In the genomic region with DNA sequence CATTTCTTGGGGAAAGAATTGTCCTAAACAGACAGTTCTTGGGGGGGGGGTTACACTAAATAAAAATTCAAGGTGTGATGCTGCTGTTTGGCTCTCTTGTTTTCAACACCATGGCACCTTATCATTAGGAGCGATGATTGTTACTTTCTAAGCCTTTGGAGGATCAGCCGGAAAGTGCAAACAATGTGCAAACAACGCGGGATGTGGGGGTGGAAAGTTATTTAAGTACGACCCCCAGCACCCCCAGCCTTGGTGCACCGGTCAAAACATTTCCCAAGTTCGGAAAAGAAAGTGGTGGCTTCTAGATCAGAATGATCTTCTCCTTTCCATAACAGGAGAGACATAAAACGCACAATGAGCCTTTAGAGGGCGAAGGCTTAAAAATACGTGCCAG, we compare ENCODE assay signal across 8 mouse cellular contexts. TPM values are rescaled to one million over a fixed set of nuclear protein-coding genes. Genes with fewer than 3 reads are reported as not detected.
DNase-seq lines count a peak whose midpoint lies in the region; ATAC-seq and TF ChIP-seq lines count a peak whose summit lies in the region.

No protein-coding gene starts in this region.

- no peaks in the 10 kb centered on the region for H3K9me3 ChIP-seq in lung, embryonic 14.5 days (ENCODE audit: low read depth, low read length)
- no peaks in the 10 kb centered on the region for H3K9me3 ChIP-seq in forebrain, embryonic 13.5 days (replicated peaks)
- no peaks in the 10 kb centered on the region for H3K9me3 ChIP-seq in limb, embryonic 11.5 days (ENCODE audit: control insufficient read depth, low read length)

- DNase-seq in lung, embryonic 14.5 days, result no peak
- no peak for DNase-seq in lung, postnatal 36 days
- no peak for DNase-seq in limb, embryonic 11.5 days (ENCODE audit: low spot score)
- no peak for DNase-seq in spleen, postnatal 36 days (ENCODE audit: low spot score in 2 of 2)
- no peak for DNase-seq in embryo, embryonic 9.5 days (ENCODE audit: extremely low spot score)
- DNase-seq in left cerebral cortex, postnatal 4 days, result no peak

- no peak for TF ChIP-seq POLR2A in olfactory bulb, adult 2 months (IDR thresholded peaks at IDR 0.05; ENCODE audit: insufficient read depth, low read depth, low read length)

- WGBS in lung, embryonic 14.5 days, result under 1% methylated on average over 10 of the region's 10 CpGs
- WGBS in forebrain, embryonic 13.5 days, result under 1% methylated on average over 10 of the region's 10 CpGs
- WGBS in limb, embryonic 11.5 days, result 2% methylated on average over 10 of the region's 10 CpGs
- under 1% methylated on average over 10 of the region's 10 CpGs for WGBS in olfactory bulb, adult 2 months

- H3K4me3 ChIP-seq in lung, embryonic 14.5 days (ENCODE audit: low read depth, low read length), result peak overlapping the region; percentile 67
- H3K4me3 ChIP-seq in forebrain, embryonic 13.5 days, result peak overlapping the region; percentile 85
- H3K4me3 ChIP-seq in limb, embryonic 11.5 days (ENCODE audit: low read depth, low read length), result peak overlapping the region; percentile 57
- peak overlapping the region; percentile 66 for H3K4me3 ChIP-seq in olfactory bulb, adult 2 months (ENCODE audit: insufficient read depth, low read depth, low read length)

- H3K9ac ChIP-seq in lung, embryonic 14.5 days, result peak overlapping the region; percentile 89
- peak overlapping the region; percentile 98 for H3K9ac ChIP-seq in forebrain, embryonic 13.5 days
- peak overlapping the region; percentile 97 for H3K9ac ChIP-seq in limb, embryonic 11.5 days (ENCODE audit: low read length)

- peak overlapping the region; percentile 90 for H3K27ac ChIP-seq in lung, embryonic 14.5 days (ENCODE audit: low read depth)
- H3K27ac ChIP-seq in forebrain, embryonic 13.5 days, result peak overlapping the region; percentile 100
- peak overlapping the region; percentile 93 for H3K27ac ChIP-seq in limb, embryonic 11.5 days (replicated peaks; ENCODE audit: low read depth, low read length)
- H3K27ac ChIP-seq in olfactory bulb, adult 2 months (ENCODE audit: insufficient read depth, low read depth, low read length), result 0 out of 2 replicates have a peak overlapping the region, but pooled peaks have one; percentile 42

- intact Hi-C loops in left cerebral cortex, postnatal 4 days (cut with DNase I), result loop anchor here (5.0 to 10.0 kb wide), 4 partner anchors 296 to 1064 kb away; no protein-coding TSS in a partner anchor

- ATAC-seq in lung, embryonic 14.5 days (ENCODE audit: insufficient read depth), result no peak
- no peak for ATAC-seq in forebrain, embryonic 13.5 days
- ATAC-seq in limb, embryonic 11.5 days (ENCODE audit: insufficient number of reproducible peaks, low FRiP score, low TSS enrichment, low read depth), result no peak

- peak overlapping the region; percentile 91 for H3K4me2 ChIP-seq in lung, embryonic 14.5 days
- peak overlapping the region; percentile 78 for H3K4me2 ChIP-seq in forebrain, embryonic 13.5 days
- peak overlapping the region; percentile 76 for H3K4me2 ChIP-seq in limb, embryonic 11.5 days (ENCODE audit: low read depth, severe bottlenecking)

- TF ChIP-seq CTCF in lung, embryonic 14.5 days (IDR thresholded peaks at IDR 0.05; ENCODE audit: low read depth), result no peak
- no peak for TF ChIP-seq CTCF in olfactory bulb, adult 2 months (IDR thresholded peaks at IDR 0.05; ENCODE audit: insufficient read depth, low read depth, low read length)

- no peaks in the 10 kb centered on the region for H3K27me3 ChIP-seq in lung, embryonic 14.5 days (ENCODE audit: insufficient read depth, low read length)
- H3K27me3 ChIP-seq in forebrain, embryonic 13.5 days, result no peaks in the 10 kb centered on the region
- H3K27me3 ChIP-seq in limb, embryonic 11.5 days (ENCODE audit: control insufficient read depth, insufficient read depth, low read length), result no peaks in the 10 kb centered on the region

- no peaks in the 10 kb centered on the region for H3K36me3 ChIP-seq in lung, embryonic 14.5 days (ENCODE audit: insufficient read depth)
- no peaks in the 10 kb centered on the region for H3K36me3 ChIP-seq in forebrain, embryonic 13.5 days (ENCODE audit: poor library complexity, severe bottlenecking)
- no peaks in the 10 kb centered on the region for H3K36me3 ChIP-seq in limb, embryonic 11.5 days (ENCODE audit: control insufficient read depth, insufficient read depth, low read length)

- H3K4me1 ChIP-seq in lung, embryonic 14.5 days (ENCODE audit: insufficient read depth), result peaks cover 18% of the 10 kb centered on the region
- H3K4me1 ChIP-seq in forebrain, embryonic 13.5 days, result peaks cover 24% of the 10 kb centered on the region
- peaks cover 7% of the 10 kb centered on the region for H3K4me1 ChIP-seq in limb, embryonic 11.5 days (ENCODE audit: control insufficient read depth, insufficient read depth, low read length)
- H3K4me1 ChIP-seq in olfactory bulb, adult 2 months (ENCODE audit: control insufficient read depth, insufficient read depth, low read length), result peaks cover 12% of the 10 kb centered on the region

RNA-seq across cellular contexts. Expression of gene Zfp462, which starts 1.8 kb away (rescaled TPM):
- 3.7 and 3.8 TPM in 2 replicates for polyA plus RNA-seq in lung, embryonic 14.5 days (2014; fragmentation: Nextera tagmentation; extraction: Ambion mirVana)
- 23.1 and 24.6 TPM in 2 replicates for polyA plus RNA-seq in forebrain, embryonic 13.5 days (2015; fragmentation: Nextera tagmentation; extraction: Ambion mirVana)
- 9.5 and 11.4 TPM in 2 replicates for polyA plus RNA-seq in limb, embryonic 11.5 days (2014; fragmentation: Nextera tagmentation; extraction: Ambion mirVana)
- not detected in 2 replicates for polyA plus RNA-seq in olfactory bulb, adult 2 months (2012; ENCODE audit: insufficient read depth, insufficient read length, low replicate concordance, missing spikeins)
- 100 to 1,000 TPM; 140 to 143 TPM for total RNA-seq in left cerebral cortex, postnatal 4 days (2021)

Comparison
In these comparisons a context has a peak if more than half of its experiments do, and no peak if none do; other contexts are left out.
1. H3K27ac ChIP-seq: peak in every context shown above with its lines; median percentile 100 in forebrain, embryonic 13.5 days; 93 in limb, embryonic 11.5 days; 90 in lung, embryonic 14.5 days; 42 in olfactory bulb, adult 2 months.